Mouse (Mus musculus): ENCODE data around the gene H1fnt.

Gene H1fnt

DNA sequence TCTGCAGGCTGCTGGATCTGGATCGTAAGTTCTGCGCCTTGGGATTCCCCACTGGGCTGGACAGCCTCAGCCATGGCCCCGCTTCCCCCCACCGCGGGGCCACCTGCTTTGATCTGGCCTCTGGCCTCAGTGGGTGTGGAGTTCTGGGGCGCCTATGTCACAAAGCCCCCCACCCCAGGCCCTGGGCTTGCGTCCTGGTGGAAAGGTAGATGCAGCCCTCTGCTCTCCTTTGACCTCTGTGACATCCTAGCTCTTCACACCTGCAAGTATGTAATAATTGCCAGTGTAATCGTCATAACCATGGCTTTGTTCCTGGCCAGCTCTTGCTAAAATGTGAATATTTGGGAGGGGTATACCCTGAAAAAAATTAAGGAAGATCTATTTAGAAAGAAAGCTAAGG lies at the start of gene H1fnt:
Gene H1fnt (minus strand): TSS at position 101 of the 400 bp plus-strand sequence.
- 89% methylated on average over 8 of the region's 8 CpGs for WGBS

DNA sequence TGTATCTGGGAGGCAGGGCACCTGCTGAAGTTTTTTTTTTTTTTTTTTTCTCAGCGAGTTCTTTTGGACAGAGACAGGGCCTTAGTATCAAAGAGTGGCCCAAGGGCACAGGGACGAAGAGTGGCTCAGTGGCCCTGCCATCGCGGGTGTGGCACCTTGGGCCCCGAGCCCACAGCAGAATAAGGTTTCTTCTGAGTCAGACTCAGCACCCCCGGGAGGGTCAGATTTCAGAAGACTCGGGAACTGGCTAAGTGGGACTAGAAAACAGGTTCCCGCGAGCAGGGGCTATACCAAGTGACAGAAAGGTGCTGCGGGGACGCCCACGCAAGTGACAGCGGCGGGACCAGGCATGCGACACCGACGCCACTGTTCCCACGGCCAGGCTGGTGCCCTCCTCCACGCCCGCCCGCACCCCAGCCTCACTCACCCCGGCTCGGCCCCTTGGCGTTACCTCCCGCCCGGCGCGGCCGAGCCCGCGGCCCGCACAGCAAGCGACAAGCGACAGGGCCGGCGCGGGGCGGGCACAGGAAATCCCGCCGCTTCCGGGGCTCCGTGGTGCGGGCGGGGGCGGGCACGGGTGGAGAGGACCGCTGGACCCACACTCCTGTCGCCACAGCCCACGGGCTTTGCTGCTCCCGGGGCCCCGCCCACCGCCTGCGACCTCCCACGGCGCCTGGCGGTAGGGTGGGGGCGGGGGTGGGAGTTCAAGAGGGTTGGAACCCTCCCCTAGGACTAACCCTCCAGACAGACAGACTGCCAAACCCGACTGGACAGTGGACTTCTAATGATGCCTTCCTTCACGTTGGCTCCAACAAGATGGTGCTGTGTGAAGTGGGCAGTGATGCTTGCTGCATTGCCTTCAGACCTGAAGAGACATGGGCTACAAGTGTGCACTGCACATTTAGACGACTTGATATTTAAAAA lies 38.8 kb upstream of the H1fnt start, which contains the start of gene Zfp641:
Gene Zfp641 (minus strand): TSS at position 534 of the 924 bp plus-strand sequence.
- 1% methylated on average over 60 of the region's 60 CpGs for WGBS

DNA sequence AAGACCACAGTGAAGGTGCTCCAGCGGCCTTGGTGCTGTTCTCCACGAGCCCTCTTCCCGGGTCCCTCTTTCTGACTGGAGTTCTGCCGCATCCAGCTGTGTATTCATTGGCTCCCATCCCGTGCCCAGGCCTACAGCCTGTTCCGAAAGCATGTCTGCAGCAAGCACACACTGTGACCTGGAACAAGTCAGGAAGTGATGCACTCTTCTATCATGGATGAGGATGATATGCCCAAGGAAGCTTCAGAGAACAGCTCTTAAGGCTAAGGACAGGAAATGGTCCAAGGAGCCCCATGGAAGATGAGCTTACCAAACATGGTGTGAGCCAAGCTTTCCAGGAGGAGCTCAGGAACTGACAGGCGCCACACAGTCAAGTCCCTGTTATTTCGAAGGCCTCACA lies 36.6 kb upstream of the H1fnt start:
- WGBS: 90% methylated on average over 8 of the region's 8 CpGs

DNA sequence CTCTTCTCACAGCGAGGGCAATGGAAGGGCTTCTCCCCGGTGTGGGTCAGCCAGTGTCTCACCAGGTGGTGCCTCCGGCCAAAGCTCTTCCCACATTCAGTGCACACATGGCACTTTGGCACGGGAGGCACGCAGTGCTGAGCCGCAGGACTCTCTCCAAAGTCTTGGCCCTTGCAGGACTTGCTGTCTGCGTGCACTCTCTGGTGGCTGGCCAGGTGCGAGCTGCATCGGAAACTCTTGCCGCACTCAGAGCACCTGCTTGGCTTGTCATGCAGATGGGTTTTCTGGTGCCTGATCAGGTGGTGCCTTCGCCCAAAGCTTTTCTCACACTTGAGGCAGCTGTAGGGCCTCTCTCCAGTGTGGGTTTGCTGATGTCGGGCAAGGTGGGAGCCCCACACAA lies 31.5 kb upstream of the H1fnt start:
- WGBS: 79% methylated on average over 12 of the region's 12 CpGs

DNA sequence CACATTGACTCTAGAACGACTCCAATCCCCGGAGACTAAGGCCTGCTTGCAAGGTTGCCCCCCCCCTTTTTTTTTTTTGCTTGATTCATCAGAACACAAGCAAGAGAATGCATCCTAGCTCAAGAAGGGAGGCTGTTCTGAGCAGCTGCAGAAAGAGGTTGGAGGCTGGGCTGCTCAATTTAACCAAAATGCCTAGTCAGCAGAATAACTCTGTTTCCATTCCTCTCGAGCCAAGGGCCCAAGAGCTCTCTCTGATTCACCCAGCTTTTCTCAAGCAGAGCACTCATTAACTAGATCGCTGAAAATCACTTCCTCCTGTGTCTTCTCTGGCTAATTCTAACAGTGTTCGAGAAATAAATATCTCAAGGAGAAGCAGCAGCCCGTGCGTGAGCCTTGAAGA lies 29.3 kb upstream of the H1fnt start:
- 63% methylated on average over 7 of the region's 7 CpGs for WGBS

DNA sequence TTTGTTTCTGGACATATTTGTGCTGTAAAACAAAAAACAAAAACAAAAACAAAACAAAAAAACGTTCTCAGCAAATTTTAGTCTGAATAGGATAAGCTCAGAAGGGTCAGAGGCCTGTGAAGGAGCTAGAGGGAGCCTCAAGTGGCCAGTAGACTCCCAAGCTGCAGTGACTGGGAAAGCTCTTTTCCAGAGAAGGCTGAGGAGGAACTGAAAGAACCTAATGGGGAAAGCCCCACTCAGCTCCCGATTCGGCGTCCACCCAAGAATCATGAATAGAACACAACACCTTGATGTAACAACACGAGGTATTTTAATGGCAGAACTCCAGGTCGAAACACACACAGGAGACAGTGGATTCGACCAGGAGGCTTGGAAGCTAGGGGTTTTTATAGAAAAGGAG lies 683 bp upstream of the H1fnt start:
- 85% methylated on average over 7 of the region's 7 CpGs for WGBS

DNA sequence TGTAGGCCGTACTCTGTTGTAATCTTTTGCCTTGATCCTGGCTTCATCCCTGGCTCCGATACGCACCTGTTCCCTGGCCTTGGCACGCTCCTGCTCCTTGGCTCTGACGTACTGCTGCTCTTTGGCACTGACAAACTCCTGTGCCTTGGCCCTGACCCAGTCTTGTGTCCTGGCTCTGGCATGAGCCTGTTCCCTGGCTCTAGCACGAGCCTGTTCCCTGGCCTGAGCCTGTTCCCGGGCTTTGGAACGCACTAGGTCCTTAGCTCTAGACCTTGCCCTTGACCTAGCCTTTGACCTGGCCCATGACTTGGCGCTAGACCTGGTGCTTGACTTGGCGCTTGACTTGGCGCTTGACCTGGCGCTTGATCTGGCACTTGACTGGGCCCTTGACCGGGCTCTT lies 822 bp downstream of the H1fnt start:
- WGBS: 88% methylated on average over 13 of the region's 13 CpGs

DNA sequence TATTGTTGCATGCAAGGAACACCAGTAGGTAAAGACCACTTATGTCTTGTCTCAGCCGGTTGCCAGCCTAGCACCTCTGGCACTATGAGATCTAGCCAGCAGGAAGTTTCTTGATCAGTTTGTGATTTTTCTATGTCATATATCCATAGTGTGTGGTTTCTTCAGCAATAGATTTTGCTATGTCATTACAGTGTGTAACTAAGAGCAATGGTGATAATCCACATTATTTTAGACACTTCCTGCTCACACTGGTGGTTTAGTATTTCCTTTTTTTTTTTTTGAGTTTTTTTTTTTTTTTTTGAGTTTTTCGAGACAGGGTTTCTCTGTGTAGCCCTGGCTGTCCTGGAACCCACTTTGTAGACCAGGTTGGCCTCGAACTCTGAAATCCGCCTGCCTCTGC lies 21.7 kb downstream of the H1fnt start:
- 93% methylated on average over 4 of the region's 4 CpGs for WGBS

DNA sequence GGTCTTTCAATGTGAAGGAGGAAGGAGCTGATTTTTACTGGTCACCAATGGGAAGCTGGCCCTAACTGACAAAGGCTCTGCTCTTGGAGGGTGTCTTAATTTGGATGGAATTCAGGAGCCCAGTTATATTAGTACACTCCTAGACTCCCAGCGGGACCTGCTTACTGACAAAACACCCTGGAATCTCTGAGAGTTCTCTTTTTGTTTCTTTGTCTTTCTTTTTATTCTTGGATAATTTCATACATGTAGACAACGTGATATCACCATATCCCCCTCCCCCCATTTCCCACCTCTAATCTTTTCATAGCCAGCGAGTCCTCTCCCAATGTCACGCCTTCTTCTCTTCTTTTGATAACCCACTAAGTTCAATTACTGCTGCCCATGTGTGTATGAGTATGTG lies 22.7 kb downstream of the H1fnt start, which contains the start of gene Olfr286:
Gene Olfr286 (minus strand): TSS at position 101 of the 400 bp plus-strand sequence.
- 87% methylated on average over 4 of the region's 4 CpGs for WGBS

DNA sequence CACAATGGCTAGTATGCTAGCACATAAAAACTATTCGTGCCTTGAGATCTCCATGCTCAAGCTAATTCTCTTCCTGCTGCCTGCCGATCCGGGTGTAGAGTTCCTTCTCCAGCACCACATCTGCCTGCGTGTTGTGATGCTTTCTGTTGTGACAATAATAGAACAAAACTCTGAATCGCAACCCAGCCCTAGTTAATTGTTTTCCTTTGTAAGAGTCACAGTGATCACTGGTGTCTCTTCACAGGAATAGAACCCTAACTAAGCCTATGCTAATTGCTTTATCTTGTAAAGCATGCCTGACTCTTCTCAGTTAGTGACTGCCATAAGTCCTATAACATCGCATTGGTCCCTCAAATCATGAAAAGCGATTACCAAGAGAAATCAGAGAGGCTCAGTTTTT lies 31.0 kb downstream of the H1fnt start:
- WGBS: 70% methylated on average over 7 of the region's 7 CpGs

DNA sequence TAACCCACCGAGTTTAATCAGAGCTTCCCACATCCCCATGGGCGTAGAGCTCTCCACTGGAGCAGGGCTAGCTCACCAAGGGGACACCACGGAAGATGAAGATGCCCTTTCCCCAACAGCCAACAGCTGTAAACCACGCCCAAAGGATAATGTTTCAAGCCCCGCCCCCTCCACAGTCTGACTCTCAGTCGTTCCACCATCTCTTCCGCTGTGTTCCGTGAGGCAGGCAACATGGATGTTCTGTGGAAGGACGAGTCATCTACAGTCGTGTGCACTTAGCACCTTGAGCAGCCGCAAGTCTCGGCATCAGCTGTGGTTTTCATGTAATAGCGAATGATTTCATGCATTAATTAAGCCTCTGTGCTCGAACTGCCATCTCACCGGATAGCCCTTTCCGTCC lies 31.5 kb downstream of the H1fnt start:
- WGBS: 47% methylated on average over 16 of the region's 16 CpGs

DNA sequence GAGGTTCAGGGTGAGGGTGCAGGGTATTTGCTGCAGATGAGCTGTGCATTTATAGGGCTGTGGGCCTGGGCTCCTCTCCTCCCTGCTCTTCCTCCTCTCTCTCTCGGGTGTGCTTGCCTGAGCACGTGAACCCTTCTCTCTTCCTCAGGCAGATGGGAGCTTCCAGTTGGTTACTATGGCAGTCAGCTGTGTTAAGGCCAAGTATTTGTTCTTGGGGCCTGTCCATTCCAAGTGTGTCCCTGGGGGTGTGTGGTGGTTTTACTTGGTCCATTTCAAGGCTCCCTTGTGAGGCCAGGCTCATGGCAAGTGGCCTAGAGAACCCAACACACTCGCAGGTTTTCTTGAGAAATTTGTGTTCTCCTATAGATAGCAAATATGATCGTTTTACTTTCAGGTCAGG lies 36.2 kb downstream of the H1fnt start, which contains the start of the genes Gm44579 and Olfr287:
Gene Gm44579 (minus strand): TSS at position 101 of the 400 bp plus-strand sequence.
Gene Olfr287 (minus strand): TSS at position 180 of the 400 bp plus-strand sequence.
- WGBS: 65% methylated on average over 4 of the region's 4 CpGs

DNA sequence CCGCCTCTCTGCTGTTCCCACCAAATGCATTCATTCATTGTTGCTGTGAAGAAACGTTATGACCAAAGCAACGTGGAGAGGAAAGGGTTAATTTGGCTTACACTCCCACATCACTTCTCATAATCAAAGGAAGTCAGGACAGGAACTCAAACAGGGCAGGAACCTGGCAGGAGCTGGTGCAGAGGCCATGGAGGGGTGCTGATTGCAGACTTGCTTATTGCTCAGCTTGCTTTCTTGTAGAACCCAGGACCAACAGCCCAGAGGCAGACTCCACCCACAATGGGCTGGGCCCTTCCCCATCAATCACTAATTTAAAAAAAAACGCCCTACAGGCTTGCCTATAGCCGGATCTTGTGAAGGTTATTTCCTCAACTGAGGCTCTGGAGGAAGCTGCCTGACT lies 43.0 kb downstream of the H1fnt start:
- WGBS: 68% methylated on average over 5 of the region's 5 CpGs

DNA sequence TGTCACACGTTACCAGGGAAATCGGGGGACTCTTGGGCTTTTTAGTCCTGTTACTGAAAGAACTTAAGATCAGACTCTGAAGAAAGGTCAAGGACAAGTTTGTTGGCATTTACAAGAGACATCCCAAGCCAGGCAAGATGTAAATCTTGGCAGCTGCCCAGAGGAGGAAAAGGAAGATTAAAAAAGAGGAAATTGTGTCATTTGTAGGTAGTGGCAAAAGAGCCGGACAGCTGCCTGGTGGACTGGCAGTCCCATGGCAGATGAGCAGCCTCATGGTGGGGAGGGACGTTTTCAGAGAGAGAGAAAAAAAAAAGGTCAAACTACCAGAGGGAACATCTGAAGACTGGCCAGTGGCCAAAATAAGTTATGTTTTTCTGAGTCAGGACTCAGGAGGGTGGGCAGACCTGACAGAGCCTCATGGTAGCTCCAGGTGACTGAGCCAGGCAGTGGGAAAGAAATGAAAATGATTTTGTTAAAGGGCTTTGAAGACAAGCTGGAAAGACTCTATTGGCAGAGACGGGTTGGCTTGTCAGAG lies 43.7 kb downstream of the H1fnt start:
- 72% methylated on average over 5 of the region's 5 CpGs for WGBS

DNA sequence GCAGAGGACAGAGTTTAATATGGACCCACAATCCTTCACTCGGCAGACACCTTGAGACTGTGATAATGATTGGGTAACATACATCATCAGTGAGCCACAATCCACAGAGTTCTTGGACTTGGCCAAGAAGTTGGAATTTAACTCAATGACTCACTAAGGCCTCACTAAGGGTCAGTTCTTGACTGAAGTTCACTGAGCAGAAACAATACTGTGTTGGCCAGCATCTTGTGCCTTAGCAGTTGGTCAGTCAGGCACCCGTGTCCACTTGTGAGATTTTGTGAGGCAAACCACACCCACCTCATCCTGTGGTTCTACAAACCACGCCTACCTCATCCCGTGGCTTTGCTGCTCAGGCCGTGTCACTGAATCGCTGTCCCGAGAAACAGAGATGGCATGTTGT lies 47.4 kb downstream of the H1fnt start:
- 77% methylated on average over 7 of the region's 7 CpGs for WGBS
